Mouse (Mus musculus): Measurements from ENCODE around the gene Trpm3.

DNA sequence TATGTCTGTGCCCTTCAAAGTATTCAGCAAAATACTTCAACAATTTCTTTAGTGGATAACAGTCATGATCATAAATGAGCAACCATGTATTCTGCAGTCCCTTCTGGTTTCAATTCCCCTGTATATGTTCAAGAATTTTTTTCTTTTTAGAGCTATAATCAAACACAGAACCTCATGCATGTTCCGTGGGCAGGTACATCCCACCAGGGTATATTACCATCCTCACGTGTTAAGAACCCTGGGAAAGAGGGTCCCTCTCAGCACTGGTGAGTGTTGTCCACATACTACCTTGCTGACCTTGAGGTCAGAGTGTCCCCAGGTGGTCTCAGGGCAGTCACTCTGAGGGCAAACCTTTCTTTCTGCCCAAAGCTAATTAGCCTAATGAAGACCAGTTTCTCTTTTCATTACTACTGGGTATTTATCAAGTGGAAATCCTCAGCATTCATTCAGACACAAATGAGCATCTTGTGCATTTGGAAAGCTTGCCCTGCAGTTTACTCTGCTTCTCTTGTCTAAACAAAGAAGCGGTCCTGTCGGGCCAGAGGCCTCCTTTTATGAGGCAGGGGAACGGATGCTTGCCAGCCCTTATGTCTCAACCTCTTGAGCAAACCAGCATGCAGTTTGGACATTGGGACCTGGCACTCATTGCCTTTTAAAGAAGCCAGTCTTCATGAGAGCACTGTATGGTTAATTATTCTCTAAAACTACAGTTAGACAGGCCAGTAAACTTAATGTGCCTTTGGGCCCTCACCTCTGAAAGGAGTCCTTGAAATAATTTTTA lies 562.2 kb downstream of the Trpm3 start:
- TF ChIP-seq CTCF (IDR thresholded peaks at IDR 0.05; ENCODE audit: control insufficient read depth, insufficient read depth, insufficient replicate concordance, low read depth, low read length) (no peak), POLR2A (IDR thresholded peaks at IDR 0.05; ENCODE audit: control insufficient read depth, low read depth, low read length) (no peak)
